Mouse (Mus musculus) left cerebral cortex, postnatal 10 days (tissue): ENCODE data around the gene Ypel4. TPM values are rescaled to one million over a fixed set of nuclear protein-coding genes. Genes with fewer than 3 reads are reported as not detected.
A peak's percentile ranks its signal among the peaks of the same experiment; 100 is the strongest.
"Not testable (repeated sequence)": the region's sequence is repeated elsewhere in the genome, so short reads cannot be mapped to it uniquely, and the experiment has no call there.

Experiments
- DNase-seq, 2 experiments: peaks; one replicate each; pipeline ENCODE4 v3.0.0; 2021 to 2022; ENCODE audit warnings: low spot score in 2 of 2, mixed read lengths in 1 of 2; ENCODE audit errors: extremely low spot score in 1 of 2
- intact Hi-C: fragments of 180-260 bp; cut with DNase I; formaldehyde crosslinking; loops from one replicate; pipeline ENCODE4 v1.15.1; 2025
- total RNA-seq, 2 experiments: library from RNA; stranded (reverse); gene quantifications; 2 replicates each; pipeline ENCODE4 v1.2.3; 2021

Gene Ypel4
- total RNA-seq, 2 experiments from 2014 or later: 21.9 to 23.2 TPM

DNA sequence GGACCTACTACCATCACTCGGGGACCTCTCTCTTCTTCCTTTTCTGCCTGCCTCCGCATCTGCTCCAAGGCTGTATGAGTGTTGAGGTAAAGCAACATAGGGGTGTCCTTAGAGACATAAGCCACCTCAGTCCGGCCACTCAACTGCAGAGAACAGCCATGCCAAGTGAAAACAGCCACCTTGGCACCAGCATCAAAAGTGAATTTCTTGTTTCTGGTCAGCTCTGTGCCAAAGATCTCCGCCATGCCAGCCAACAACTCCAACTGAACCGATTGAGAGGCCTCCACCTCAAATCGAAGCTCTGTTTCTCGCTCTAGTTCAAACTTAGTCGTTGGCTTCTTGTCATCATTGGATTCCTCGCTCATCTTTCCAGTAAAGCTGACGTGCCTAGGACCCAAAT is 8.1 kb upstream of the Ypel4 start:
- intact Hi-C loops: no loop called here
- no peak for DNase-seq

DNA sequence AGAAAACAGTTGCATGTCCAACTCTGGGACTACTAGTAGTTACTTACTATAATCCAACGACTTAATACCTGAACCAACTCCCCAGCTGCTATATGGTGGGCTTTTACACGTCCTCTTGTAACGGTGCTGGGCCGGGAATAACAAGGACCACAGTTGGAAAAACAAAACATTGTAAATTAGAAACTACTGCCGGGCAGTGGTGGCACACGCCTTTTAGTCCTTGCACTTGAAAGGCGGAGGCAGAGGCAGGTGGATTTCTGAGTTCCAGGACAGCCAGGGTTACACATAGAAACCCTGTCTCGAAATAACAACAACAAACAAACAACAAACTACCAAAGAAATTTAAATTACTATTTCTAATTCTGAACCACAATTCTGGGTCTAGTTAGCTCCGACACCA is 7.1 kb upstream of the Ypel4 start:
- intact Hi-C loops: no loop called here
- no peak for DNase-seq

DNA sequence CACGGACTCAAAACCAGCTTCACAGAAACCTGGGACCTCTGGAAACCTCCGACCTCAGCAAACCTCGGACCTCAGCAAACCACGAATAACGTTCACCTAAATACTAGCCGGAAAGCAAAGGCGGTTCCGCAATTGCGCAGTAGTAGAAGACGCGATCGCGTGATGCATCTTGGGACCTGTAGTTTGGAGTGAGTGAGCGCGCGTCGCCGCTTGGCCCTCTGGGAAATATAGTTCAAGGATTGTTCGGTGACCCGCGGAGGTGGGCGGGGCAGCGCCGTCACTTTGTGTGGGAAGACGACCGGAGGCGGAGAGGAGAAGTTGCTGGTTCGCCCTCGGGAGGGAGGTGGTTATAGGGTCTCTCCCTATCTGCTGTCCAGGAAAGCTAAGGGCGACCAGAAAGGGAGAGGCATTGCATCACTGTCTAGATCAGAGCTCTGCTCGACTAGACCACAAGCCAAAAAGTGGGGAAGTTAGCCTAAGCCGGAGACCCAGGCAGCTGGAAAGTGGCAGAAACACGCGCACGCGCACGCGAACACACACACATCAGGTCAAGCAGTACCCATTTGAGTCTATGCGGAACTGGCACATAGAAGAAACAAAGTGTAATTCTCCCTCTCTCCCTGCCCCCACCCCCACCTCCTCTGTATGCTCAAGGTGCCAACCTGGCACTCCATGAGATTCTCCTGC is 6.5 kb upstream of the Ypel4 start, which contains the start of gene Clp1:
Clp1 (minus strand) TSS at position 179 of the 687 bp plus-strand sequence.
- peak; percentile 95 to 97 for DNase-seq
- intact Hi-C loops: no loop called here

DNA sequence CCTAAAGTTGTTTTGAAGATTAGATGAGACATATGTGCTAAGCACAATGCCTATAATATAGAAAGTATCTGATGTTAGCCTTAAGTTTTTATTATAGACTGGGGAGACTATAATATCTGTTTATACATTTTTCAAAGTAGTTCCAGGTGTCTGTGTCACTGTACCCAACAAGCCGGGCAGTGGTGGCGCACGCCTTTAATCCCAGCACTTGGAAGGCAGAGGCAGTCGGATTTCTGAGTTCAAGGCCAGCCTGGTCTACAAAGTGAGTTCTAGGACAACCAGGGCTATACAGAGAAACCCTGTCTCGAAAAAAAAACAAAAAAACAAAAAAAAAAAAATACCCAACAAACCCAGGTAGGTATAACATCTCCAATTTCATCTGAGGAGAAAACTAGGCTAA is 5.7 kb upstream of the Ypel4 start:
- intact Hi-C loops, DNase-seq: not testable (repeated sequence)

DNA sequence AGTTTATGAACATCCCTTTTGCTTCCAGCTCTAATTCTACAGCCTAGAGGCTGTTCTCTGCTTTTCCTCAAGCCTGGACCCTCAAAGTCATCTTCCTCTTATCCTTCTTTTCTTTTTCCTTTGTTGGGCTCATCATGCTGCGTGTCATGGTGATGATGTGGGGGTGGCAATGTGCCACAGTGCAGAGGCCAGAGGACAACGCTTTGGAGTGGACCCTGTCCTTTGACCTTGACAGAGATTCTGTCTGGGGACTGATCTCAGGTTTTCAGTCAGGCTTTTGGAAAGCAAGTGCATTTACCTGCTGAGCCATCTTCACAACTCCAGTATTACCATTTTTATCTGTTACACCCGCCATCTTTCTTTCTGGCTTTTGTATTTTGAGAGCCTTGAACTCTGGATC is 2.7 kb upstream of the Ypel4 start:
- intact Hi-C loops: loop anchor here (10.0 kb wide), 1 partner anchor 314 kb away; the partner anchor contains the start of gene Tnks1bp1

DNA sequence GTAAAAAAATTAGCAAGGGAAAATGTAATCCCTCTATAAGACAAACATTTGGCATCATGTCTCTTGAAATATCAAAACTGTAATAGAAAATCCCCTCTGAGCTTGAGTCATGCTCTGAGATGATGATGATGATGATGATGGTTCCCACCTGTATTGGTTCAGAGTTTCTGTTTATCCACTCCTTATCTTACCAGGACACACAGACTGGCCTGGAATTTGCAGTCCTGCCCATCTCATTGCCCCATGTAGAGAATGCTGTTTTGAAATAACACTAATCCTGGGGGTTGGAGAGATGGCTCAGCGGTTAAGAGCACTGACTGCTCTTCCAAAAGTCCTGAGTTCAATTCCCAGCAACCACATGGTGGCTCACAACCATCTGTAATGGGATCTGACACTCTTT is 1.5 kb upstream of the Ypel4 start:
- intact Hi-C loops: loop anchor here (10.0 kb wide), 1 partner anchor 312 kb away; the partner anchor contains the start of gene Tnks1bp1

More for the DNA sequence above, 2.7 kb upstream of the Ypel4 start:
- no peak for DNase-seq

DNA sequence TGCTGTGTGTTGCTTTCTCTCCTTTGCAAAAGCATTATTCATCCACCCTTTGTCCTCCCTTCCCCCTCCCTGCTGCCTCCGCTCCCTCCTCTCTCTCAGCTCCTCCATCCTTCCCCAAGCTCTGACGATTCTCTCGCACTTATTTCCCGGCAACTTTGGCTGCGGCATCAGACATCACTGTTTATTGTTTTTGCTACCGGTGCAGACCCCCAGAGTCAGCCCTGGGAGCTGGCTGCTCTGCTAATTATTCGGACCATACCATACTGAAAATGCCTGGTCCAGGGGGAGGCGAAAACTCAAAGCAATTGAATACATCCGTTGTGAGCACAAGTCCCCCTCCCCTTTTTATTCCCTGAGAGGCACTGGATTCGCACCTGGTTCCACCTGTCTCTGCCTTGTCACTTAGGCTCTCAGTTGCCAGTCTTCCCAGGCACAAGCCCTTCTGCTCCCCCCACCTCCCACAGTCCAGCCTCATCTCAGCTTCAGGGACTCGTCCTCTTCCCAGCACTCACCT is 550 bp downstream of the Ypel4 start:
- peak in 1 of 2 experiments; percentile 37 for DNase-seq
- intact Hi-C loops: loop anchor here (10.0 kb wide), 1 partner anchor 310 kb away; the partner anchor contains the start of gene Tnks1bp1

More for the DNA sequence above, 1.5 kb upstream of the Ypel4 start:
- DNase-seq: no peak

DNA sequence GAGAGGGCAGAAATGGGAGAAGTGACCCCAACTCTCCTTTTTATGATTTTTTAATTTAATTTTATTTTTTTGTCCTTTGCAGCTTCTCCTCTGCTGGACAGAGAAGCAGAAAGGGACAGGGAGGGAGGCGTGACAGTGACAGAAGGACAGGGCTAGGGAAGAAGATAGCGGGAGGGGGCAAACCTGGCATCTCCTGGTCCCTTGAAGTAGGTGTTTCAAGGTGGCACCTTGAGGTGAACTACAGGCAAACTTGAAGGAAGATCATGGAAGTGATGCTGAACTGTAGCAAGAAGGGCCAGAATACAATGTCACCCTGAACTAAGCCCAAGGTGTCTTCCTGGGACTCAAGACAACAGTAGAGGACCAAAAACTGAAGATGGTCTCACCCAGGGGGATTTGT is 1.1 kb downstream of the Ypel4 start:
- intact Hi-C loops: loop anchor here (10.0 kb wide), 1 partner anchor 310 kb away; the partner anchor contains the start of gene Tnks1bp1
- DNase-seq: no peak

DNA sequence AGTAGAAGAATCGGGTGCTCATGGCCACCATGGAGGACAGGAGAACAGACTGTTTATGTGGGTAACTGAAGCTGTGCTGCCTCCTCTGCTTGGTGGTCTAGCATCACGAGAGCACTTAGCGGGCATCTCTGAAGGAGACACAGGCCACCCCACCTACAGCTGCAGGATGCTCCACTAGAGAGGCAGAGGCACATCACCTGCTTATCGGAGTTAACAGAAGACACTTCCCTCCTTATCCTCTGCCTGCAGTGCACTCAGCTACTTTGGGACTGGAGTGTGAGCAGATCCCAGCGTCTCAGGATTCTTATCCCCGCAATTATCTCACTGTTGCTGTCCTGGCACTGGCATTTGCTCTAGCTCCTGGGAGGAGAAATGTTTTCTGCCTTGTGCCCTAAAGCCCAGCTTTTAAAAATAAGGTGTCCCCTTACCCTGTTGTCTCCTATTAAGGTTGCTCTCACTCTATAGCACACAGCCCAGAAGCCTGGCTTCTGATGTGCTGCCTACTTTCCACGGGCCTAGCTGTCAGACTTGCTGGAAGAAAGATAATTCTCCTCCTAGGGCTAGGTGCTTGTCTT is 1.6 kb downstream of the Ypel4 start:
- intact Hi-C loops: loop anchor here (10.0 kb wide), 1 partner anchor 309 kb away; the partner anchor contains the start of gene Tnks1bp1
- no peak for DNase-seq

DNA sequence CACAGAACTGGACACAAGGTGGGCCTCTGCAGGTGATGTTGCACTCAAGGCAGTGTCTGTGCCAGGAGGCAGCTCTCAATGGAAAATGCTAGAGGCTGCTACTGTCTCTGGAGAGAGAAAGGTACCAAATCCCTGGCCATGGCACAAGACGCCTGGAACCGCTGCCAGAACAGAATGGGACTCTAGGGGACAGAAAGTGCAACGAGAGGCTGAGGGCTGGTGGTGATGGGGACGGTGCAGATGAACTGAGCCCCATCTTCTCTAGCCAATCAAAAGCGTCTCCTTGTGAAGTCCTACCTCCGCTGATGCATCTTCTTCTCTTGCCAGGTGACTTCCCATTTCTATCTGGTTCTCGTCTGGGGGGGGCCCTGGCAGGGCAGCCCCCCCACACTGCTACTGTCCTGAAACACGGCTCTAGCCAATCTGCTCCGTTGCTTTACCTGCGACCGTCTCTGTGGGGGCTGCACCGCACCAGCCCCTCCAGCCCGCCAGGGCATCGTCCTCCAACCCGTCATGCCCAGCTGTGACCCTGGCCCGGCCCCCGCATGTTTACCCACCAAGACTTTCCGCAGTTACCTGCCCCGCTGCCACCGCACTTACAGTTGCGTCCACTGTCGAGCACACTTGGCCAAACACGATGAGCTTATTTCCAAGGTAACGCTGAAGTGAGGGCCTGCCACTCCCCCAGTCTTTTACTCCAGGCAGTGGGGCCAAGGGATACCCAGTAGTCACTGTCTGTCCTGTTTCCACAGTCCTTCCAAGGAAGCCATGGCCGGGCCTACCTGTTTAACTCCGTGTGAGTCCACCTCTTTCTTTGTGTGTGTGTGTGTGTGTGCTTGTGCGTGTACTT is 2.7 kb downstream of the Ypel4 start:
- intact Hi-C loops: loop anchor here (10.0 kb wide), 1 partner anchor 308 kb away; the partner anchor contains the start of gene Tnks1bp1
- DNase-seq: no peak

DNA sequence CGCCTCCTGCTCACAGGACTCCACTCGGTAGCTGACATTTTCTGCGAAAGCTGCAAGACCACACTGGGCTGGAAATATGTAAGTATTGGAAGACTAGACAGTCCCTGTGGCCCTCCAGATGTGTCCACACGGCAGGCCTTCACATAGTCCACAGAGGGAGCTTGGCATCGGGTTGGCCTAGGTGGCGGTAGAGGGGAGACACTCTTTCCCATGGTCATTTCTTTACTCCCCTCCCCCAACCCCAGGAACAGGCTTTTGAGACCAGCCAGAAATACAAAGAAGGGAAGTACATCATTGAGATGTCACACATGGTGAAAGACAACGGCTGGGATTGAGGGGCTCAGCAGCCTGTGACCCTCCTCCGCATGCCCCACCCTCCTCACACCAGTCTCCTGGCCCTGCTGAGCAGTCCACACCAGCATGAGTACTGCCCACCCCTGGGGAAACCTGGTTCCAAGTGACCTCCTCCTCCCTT is 3.6 kb downstream of the Ypel4 start:
- DNase-seq: peak in 1 of 2 experiments; percentile 36
- intact Hi-C loops: loop anchor here (10.0 kb wide), 1 partner anchor 307 kb away; the partner anchor contains the start of gene Tnks1bp1

DNA sequence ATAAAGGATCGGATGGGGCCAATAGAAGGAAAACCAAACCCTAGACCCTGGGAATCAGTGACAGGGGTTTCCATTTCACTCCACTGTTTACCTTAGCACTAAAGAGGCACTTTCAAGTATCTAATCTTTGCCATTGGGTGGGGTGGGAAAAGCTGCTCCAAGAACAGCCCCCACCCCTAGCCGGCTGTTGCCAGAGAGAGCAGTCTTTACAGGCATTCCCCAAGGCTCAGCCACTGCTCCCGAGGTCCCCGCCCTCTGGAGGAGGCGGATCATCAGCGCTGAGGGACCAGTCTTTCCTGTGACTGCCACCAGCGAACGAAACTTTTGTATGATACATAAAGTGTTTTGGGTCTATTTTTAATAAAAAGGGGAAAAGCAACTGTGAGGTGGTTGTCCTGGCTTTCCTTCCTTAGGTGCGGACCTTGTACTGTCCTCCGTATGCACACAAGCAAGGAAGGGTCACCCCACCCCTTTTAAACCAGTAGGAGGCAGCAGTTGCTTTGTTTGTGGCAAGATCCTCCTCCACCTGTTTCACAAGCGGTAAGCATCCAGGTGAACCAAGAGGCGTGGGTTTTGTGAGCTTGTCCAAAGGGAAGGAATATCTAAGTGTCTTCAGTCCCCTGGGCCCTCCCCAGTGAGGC is 4.5 kb downstream of the Ypel4 start:
- peak in 1 of 2 experiments; percentile 41 for DNase-seq
- intact Hi-C loops: loop anchor here (10.0 kb wide), 1 partner anchor 306 kb away; the partner anchor contains the start of gene Tnks1bp1

DNA sequence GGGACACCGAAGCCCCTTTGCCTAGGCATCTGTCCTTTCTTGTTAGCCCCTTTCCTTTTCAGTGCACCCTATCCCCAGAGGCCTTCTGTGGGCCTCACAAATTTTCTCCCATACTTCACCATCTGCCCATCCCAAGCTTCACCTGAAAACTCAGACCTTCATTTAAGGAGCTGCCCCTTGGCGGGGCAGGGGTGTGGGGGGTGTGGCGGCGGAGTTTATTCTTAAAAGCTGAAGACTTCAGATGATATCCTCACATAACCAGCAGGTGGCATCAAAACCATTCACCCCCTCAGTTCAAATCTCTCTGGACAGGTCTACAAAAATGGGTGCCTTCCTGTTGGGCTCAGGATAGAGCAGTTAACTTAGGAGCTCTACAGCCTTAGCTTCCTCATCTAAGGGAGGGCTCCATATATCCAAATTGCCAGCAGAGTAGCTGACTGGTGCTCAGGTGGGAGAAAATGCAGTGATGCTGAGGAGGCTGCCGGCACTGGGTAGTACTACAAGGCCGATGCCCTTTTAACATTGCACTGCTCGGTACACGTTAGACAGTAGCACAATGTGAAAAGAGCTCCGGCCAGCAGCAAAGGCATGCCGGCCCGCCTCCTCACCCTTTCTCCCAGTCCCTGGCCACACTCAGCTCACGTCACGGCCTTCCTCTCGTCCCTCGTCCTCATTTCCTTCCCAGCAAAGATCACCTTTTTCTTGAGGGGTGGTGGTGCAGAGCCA is 6.9 kb downstream of the Ypel4 start:
- intact Hi-C loops: loop anchor here (5.0 kb wide), 1 partner anchor 57 kb away; the partner anchor contains the start of gene Ube2l6
- DNase-seq: no peak

DNA sequence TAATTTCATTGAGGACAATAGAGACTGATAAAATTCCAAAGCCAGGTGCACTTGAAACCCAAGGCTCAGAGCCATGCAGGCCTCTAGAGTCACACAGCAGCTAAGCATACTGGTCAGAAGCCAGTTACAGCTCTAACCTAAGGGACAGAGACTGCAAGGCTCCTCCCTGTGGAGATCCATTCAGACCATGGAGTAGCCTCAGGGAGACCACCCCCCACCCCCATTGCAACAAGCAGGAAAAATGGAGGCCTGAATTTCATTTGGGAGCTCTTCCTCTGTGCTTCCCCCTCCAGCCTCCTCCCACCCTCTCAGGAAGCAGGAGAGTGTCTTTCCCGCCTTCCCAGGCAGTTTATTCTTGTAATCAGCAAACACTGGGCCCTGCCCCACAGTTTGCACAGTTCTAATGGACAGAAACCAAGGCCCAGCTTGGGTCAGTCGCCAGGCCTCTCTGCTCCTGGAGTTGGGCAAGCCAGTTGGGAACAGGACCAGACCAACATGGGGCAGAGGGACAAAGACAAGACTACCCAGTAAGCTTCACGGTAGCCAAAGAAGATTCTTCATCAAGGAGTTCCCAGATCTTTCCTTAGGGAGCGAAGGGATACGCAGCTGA is 8.1 kb downstream of the Ypel4 start:
- intact Hi-C loops: loop anchor here (5.0 kb wide), 1 partner anchor 55 kb away; the partner anchor contains the start of gene Ube2l6
- DNase-seq: no peak

DNA sequence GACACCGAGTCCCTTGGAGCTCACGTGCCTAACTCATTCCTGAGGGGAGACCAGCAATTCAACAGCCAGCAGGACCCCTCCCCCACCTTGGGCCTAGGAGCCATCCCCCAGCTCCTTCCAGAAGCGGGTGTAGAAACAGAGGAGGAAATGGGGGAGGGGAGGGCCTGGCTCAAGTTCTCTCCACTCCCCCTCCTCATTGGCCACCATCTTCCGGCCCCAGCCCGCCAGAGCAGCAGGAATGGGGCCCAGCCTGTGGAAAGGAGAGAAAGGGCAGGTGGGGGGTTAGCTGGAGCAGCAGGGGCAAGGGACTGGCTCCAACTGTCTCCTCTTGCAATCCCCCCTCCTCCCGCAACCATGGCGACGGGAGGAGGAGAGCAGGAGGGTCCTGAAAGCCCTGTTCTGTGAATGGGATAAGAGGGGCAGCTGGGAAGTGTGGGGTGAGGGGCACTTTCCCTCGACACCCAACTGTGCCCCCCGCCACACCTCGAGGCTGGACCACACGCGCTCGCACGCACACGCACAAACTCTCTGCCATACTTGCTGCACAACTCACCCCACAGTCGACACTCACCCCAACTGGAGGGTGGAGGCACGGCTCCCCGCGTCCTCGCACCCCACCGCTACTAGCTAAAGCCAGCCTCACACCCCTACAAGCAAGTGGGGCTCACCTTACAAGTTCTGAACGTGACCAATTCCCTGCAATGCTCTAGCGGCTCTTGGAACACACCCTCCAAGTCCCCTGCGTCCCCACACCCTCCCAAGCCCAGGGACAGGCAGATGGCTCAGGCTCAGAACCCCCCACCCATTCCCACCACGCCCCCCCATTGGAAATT is 8.8 kb downstream of the Ypel4 start:
- DNase-seq: peak in 1 of 2 experiments; percentile 74
- intact Hi-C loops: loop anchor here (5.0 kb wide), 1 partner anchor 55 kb away; the partner anchor contains the start of gene Ube2l6

DNA sequence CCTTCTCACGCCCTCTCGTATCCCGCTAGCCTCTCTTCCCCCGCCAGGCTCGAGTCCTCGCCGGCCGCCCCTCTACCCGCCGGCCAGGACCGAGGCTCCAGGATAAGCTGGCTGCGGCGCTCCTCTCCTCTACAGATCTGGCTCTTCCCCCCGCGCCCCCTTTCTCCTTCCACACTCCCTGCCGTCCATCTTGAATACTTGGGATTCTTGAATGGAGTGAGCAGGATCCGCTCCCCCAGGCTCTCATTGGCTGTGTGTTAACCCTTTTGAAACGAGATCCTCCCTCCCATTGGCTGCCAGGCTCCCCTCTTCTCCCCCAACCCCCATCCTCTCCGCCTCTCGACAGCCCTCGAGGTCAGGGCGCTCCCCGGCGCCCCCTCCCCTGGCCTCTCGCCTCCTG is 9.7 kb downstream of the Ypel4 start, which contains the start of gene Gm19426:
Gm19426 (minus strand) TSS at position 95 of the 400 bp plus-strand sequence.
- intact Hi-C loops: loop anchor here (5.0 kb wide), 1 partner anchor 54 kb away; the partner anchor contains the start of gene Ube2l6
- DNase-seq: peak; percentile 86 to 89
